8 mouse cellular contexts compared by ENCODE assay signal in genomic region chr5:138441286-138442194, GRCm38 (mm10). TPM values are rescaled to one million over a fixed set of nuclear protein-coding genes. Genes with fewer than 3 reads are reported as not detected.
A peak's percentile ranks its signal among the peaks of the same experiment; 100 is the strongest.
DNase-seq lines count a peak whose midpoint lies in the region; ATAC-seq lines count a peak whose summit lies in the region.

TSS of gene Zfp157 (plus strand) at chr5:138441468.

- no peaks in the 10 kb centered on the region for H3K9me3 ChIP-seq in hindbrain, embryonic 15.5 days

- peak within 1 kb of the TSS; percentile 72 for H3K4me2 ChIP-seq in hindbrain, embryonic 15.5 days

- peak; percentile 87 for DNase-seq in T-cell, adult 2 months (ENCODE audit: low spot score)
- DNase-seq in cerebellum, postnatal 36 days: peak; percentile 92 to 94
- DNase-seq in frontal cortex, postnatal 36 days (ENCODE audit: low spot score in 2 of 2): peak; percentile 88 to 96
- peak; percentile 91 for DNase-seq in left cerebral cortex, adult 11 months (ENCODE audit: low spot score)
- DNase-seq in lung, postnatal 4 days: peak; percentile 91 to 92
- DNase-seq in retina, postnatal 7 days (ENCODE audit: low read depth, low spot score): peak; percentile 84
- DNase-seq in urinary bladder, adult 2 months (ENCODE audit: low spot score): peak; percentile 56

- peak within 1 kb of the TSS; percentile 95 for H3K9ac ChIP-seq in hindbrain, embryonic 15.5 days

- H3K27ac ChIP-seq in hindbrain, embryonic 15.5 days (replicated peaks): peak within 1 kb of the TSS; percentile 91

- peaks cover 22% of the 10 kb centered on the region for H3K36me3 ChIP-seq in hindbrain, embryonic 15.5 days

- peaks cover 30% of the 10 kb centered on the region for H3K4me1 ChIP-seq in hindbrain, embryonic 15.5 days (replicated peaks)

- peak; percentile 100 for ATAC-seq in hindbrain, embryonic 15.5 days (ENCODE audit: low FRiP score, low read depth)

- H3K4me3 ChIP-seq in hindbrain, embryonic 15.5 days: peak within 1 kb of the TSS; percentile 78

- H3K27me3 ChIP-seq in hindbrain, embryonic 15.5 days: no peaks in the 10 kb centered on the region

- under 1% methylated on average over 49 of the region's 49 CpGs for WGBS in hindbrain, embryonic 15.5 days

RNA-seq across cellular contexts. Expression of gene Zfp157, which starts in this region (rescaled TPM):
- polyA plus RNA-seq in hindbrain, embryonic 15.5 days (2015; fragmentation: Nextera tagmentation; extraction: Ambion mirVana): 57.8 and 60.4 TPM in 2 replicates
- polyA plus RNA-seq in urinary bladder, adult 2 months (2012; rRNA removed): 7.5 and 8.8 TPM in 2 replicates

Comparison
In these comparisons a context has a peak if more than half of its experiments do, and no peak if none do; other contexts are left out.
1. Peak in every context shown above with its lines: DNase-seq, ATAC-seq, H3K4me3 ChIP-seq and H3K27ac ChIP-seq.